Mouse (Mus musculus) thymus, adult 2 months (tissue): Measurements from ENCODE around the gene Rpap2.

Experiments used
- CTCF ChIP-seq: fragments of 200-500 bp; IDR thresholded peaks from 2 replicates; pipeline ENCODE4 v1.5.1; 2012; ENCODE audit warnings: mild to moderate bottlenecking, control low read depth, low read length, moderate library complexity, borderline replicate concordance; ENCODE audit not compliant: control insufficient read depth, poor library complexity, insufficient read depth; ENCODE audit errors: extremely low read depth
- POLR2A ChIP-seq: fragments of 200-500 bp; IDR thresholded peaks from 2 replicates; pipeline ENCODE4 v1.6.1; 2012; ENCODE audit warnings: mild to moderate bottlenecking, low read length, control low read depth, moderate library complexity; ENCODE audit not compliant: control insufficient read depth, poor library complexity, insufficient read depth; ENCODE audit errors: extremely low read depth

DNA sequence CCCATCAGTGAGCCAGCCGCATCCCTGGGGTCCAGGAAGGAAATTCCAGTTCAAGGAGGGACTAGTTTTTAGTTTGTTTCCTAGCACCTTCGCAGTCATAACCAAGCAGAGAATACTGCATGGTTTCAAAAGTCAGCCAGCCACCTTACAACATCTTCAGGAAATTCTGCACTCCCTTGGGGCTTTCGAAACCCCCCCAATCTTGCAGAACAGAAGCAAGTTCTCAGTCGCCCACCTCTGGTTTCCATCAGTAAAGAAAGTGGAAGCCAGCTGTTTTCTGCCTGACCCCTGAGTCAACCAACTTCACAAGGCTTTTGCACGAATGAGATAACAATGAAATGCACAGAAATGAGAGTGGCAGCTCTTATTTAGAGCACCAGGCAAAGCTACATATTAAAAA lies 81.2 kb downstream of the Rpap2 start:
- TF ChIP-seq POLR2A = no peak
- no peak for TF ChIP-seq CTCF
